Mouse (Mus musculus) macrophage (primary cell): ENCODE results near the gene Mrps2. TPM values are rescaled to one million over a fixed set of nuclear protein-coding genes. Genes with fewer than 3 reads are reported as not detected.
A peak's percentile ranks its signal among the peaks of the same experiment; 100 is the strongest.

ENCODE experiments used
- H3K27ac ChIP-seq: fragments of 350-480 bp; formaldehyde crosslinking; 2 replicates; pipeline ENCODE4 v1.9.0; 2021
- H3K36me3 ChIP-seq: fragments of 350-480 bp; formaldehyde crosslinking; 2 replicates; pipeline ENCODE4 v1.9.0; 2021; ENCODE audit errors: inconsistent target
- H3K4me3 ChIP-seq: fragments of 350-480 bp; formaldehyde crosslinking; 2 replicates; pipeline ENCODE4 v1.9.0; 2021; ENCODE audit errors: inconsistent target
- H3K79me2 ChIP-seq: fragments of 350-480 bp; formaldehyde crosslinking; 2 replicates; pipeline ENCODE4 v1.9.0; 2021; ENCODE audit errors: inconsistent target
- WGBS: methylation state at CpG from one replicate; pipeline ENCODE4 v1.1.7; 2026; ENCODE audit warnings: inconsistent platforms; ENCODE audit not compliant: missing documents; 5-methylcytosine and 5-hydroxymethylcytosine counted together
- polyA plus RNA-seq: library from polyadenylated mRNA; stranded (reverse); fragments of 250-400 nt; gene quantifications from 3 replicates; pipeline ENCODE4 v1.2.4, GENCODE M21; 2018; ENCODE audit warnings: inconsistent platforms
- total RNA-seq, 78 experiments: library from RNA; depleted of rRNA; stranded (reverse); fragments of 250-400 nt; gene quantifications; 1 replicate in 9 of 78; 2 replicates in 24 of 78; 3 replicates in 43 of 78; 4 replicates in 2 of 78; pipeline ENCODE4 v1.2.4; 2018; ENCODE audit warnings: inconsistent platforms in 56 of 78

The Mrps2 gene
- 10 to 100 TPM in 19 of 26 experiments, 1 to 10 TPM in 7; 4.5 to 21.6 (median 12.6) TPM for total RNA-seq (2018; cell fraction: chromatin; rRNA removed)
- total RNA-seq (2018; cell fraction: cytosol; rRNA removed), result 10 to 100 TPM; 13.7 to 33.1 (median 24.7) TPM
- 10 to 100 TPM in 21 of 26 experiments, 1 to 10 TPM in 5; 7.4 to 37.0 (median 15.8) TPM for total RNA-seq (2018; cell fraction: nucleus; rRNA removed)
- 21.3 to 32.9 TPM (median 31.3 TPM) in 3 replicates for polyA plus RNA-seq

- peaks cover 12% of the 10 kb centered on the region; the same call in 1 of the 2 replicates for H3K79me2 ChIP-seq
- H3K27ac ChIP-seq, result peak within 1 kb of the TSS; percentile 13; the same call in 1 of the 2 replicates
- peak within 1 kb of the TSS; percentile 84 for H3K4me3 ChIP-seq
- WGBS, result under 1% methylated on average over 46 of the region's 52 CpGs
- H3K36me3 ChIP-seq, result peaks cover 15% of the 10 kb centered on the region; the same call in 1 of the 2 replicates
Measured at GRCm38 (mm10) chr2:28467860-28468485, at the start of gene Mrps2. Gene Mrps2 (plus strand): TSS chr2:28468066.

- WGBS, result 35% methylated on average over 4 of the region's 4 CpGs
- no peak overlapping the region for H3K27ac ChIP-seq
- H3K36me3 ChIP-seq, result no peaks in the 10 kb centered on the region
- H3K4me3 ChIP-seq, result no peak overlapping the region
- no peaks in the 10 kb centered on the region for H3K79me2 ChIP-seq
Measured at GRCm38 (mm10) chr2:28419898-28420297, 48.0 kb upstream of the Mrps2 start.

GRCm38 (mm10) chr2:28423167-28423566, 44.7 kb upstream of the Mrps2 start:
- no peak overlapping the region for H3K27ac ChIP-seq
- H3K79me2 ChIP-seq, result no peaks in the 10 kb centered on the region
- H3K4me3 ChIP-seq, result no peak overlapping the region
- WGBS, result 35% methylated on average over 3 of the region's 3 CpGs
- H3K36me3 ChIP-seq, result no peaks in the 10 kb centered on the region

- WGBS, result 85% methylated on average over 6 of the region's 6 CpGs
Measured at GRCm38 (mm10) chr2:28427226-28427625, 40.6 kb upstream of the Mrps2 start.

GRCm38 (mm10) chr2:28430846-28431245, 37.0 kb upstream of the Mrps2 start:
- no peaks in the 10 kb centered on the region for H3K36me3 ChIP-seq
- H3K27ac ChIP-seq, result no peak overlapping the region
- H3K4me3 ChIP-seq, result no peak overlapping the region
- 85% methylated on average over 6 of the region's 6 CpGs for WGBS
- no peaks in the 10 kb centered on the region for H3K79me2 ChIP-seq

More at GRCm38 (mm10) chr2:28427226-28427625, 40.6 kb upstream of the Mrps2 start:
- H3K4me3 ChIP-seq, result no peak overlapping the region
- H3K36me3 ChIP-seq, result no peaks in the 10 kb centered on the region
- no peaks in the 10 kb centered on the region for H3K79me2 ChIP-seq
- H3K27ac ChIP-seq, result no peak overlapping the region

GRCm38 (mm10) chr2:28432811-28433210, 35.1 kb upstream of the Mrps2 start:
- no peaks in the 10 kb centered on the region for H3K36me3 ChIP-seq
- peak overlapping the region; percentile 17; the same call in 1 of the 2 replicates for H3K27ac ChIP-seq
- H3K79me2 ChIP-seq, result no peaks in the 10 kb centered on the region
- WGBS, result 0% methylated on average over 1 of the region's 1 CpGs
- no peak overlapping the region for H3K4me3 ChIP-seq

GRCm38 (mm10) chr2:28433512-28433911, 34.4 kb upstream of the Mrps2 start:
- no peaks in the 10 kb centered on the region for H3K79me2 ChIP-seq
- WGBS, result 10% methylated on average over 2 of the region's 2 CpGs
- no peak overlapping the region for H3K4me3 ChIP-seq
- no peak overlapping the region for H3K27ac ChIP-seq
- no peaks in the 10 kb centered on the region for H3K36me3 ChIP-seq

- no peak overlapping the region for H3K4me3 ChIP-seq
- H3K36me3 ChIP-seq, result no peaks in the 10 kb centered on the region
- H3K79me2 ChIP-seq, result no peaks in the 10 kb centered on the region
- 75% methylated on average over 11 of the region's 11 CpGs for WGBS
- H3K27ac ChIP-seq, result no peak overlapping the region
Measured at GRCm38 (mm10) chr2:28435401-28435800, 32.5 kb upstream of the Mrps2 start.

GRCm38 (mm10) chr2:28440842-28441241, 27.0 kb upstream of the Mrps2 start:
- no peak overlapping the region for H3K27ac ChIP-seq
- H3K36me3 ChIP-seq, result no peaks in the 10 kb centered on the region
- no peaks in the 10 kb centered on the region for H3K79me2 ChIP-seq
- no peak overlapping the region for H3K4me3 ChIP-seq
- WGBS, result 32% methylated on average over 6 of the region's 6 CpGs

- WGBS, result 81% methylated on average over 4 of the region's 4 CpGs
- Histone ChIP-seq H3K4me3 (no peak overlapping the region), H3K36me3 (no peaks in the 10 kb centered on the region), H3K27ac (no peak overlapping the region), H3K79me2 (no peaks in the 10 kb centered on the region)
Measured at GRCm38 (mm10) chr2:28445082-28445481, 22.8 kb upstream of the Mrps2 start.

GRCm38 (mm10) chr2:28446181-28446514, 21.7 kb upstream of the Mrps2 start:
- H3K4me3 ChIP-seq, result no peak overlapping the region
- no peaks in the 10 kb centered on the region for H3K79me2 ChIP-seq
- no peaks in the 10 kb centered on the region for H3K36me3 ChIP-seq
- WGBS, result 11% methylated on average over 5 of the region's 5 CpGs
- no peak overlapping the region for H3K27ac ChIP-seq

GRCm38 (mm10) chr2:28446515-28447314, 21.2 kb upstream of the Mrps2 start, which contains the start of gene Ppp1r26:
Gene Ppp1r26 (plus strand): TSS chr2:28446800.
- no peak within 1 kb of the TSS for H3K27ac ChIP-seq
- H3K4me3 ChIP-seq, result no peak within 1 kb of the TSS
- WGBS, result 2% methylated on average over 109 of the region's 118 CpGs
- no peaks in the 10 kb centered on the region for H3K79me2 ChIP-seq
- H3K36me3 ChIP-seq, result no peaks in the 10 kb centered on the region

GRCm38 (mm10) chr2:28447315-28447670, 20.6 kb upstream of the Mrps2 start:
- 25% methylated on average over 11 of the region's 11 CpGs for WGBS
- H3K4me3 ChIP-seq, result no peak overlapping the region
- no peaks in the 10 kb centered on the region for H3K36me3 ChIP-seq
- no peaks in the 10 kb centered on the region for H3K79me2 ChIP-seq
- H3K27ac ChIP-seq, result no peak overlapping the region

GRCm38 (mm10) chr2:28451663-28452062, 16.2 kb upstream of the Mrps2 start:
- Histone ChIP-seq H3K4me3 (no peak overlapping the region), H3K27ac (no peak overlapping the region), H3K79me2 (no peaks in the 10 kb centered on the region), H3K36me3 (no peaks in the 10 kb centered on the region)
- WGBS, result 97% methylated on average over 10 of the region's 11 CpGs

- no peak overlapping the region for H3K4me3 ChIP-seq
- 95% methylated on average over 6 of the region's 6 CpGs for WGBS
Measured at GRCm38 (mm10) chr2:28453539-28453938, 14.3 kb upstream of the Mrps2 start.

More at GRCm38 (mm10) chr2:28453539-28453938, 14.3 kb upstream of the Mrps2 start:
- no peaks in the 10 kb centered on the region for H3K36me3 ChIP-seq
- H3K79me2 ChIP-seq, result no peaks in the 10 kb centered on the region
- no peak overlapping the region for H3K27ac ChIP-seq
